Mouse (Mus musculus): Measurements from ENCODE around the gene Arhgef26. TPM values are rescaled to one million over a fixed set of nuclear protein-coding genes. Genes with fewer than 3 reads are reported as not detected.

Gene Arhgef26
- total and polyA plus RNA-seq, 3 experiments = 0.08 TPM; not detected in 2

GRCm38 (mm10) chr3:62492568-62492967, 154.4 kb downstream of the Arhgef26 start:
- Histone ChIP-seq H3K4me3 (ENCODE audit: control insufficient read depth in 1 of 2, insufficient read depth in 1 of 2, low read depth in 2 of 2, low read length in 2 of 2) (no peak overlapping the region), H3K27ac (ENCODE audit: control insufficient read depth, low read depth, low read length) (no peak overlapping the region), H3K9me3 (replicated peaks; ENCODE audit: insufficient read depth, low read length) (no peaks in the 10 kb centered on the region), H3K79me2 (ENCODE audit: control insufficient read depth, insufficient read depth, low read length, poor library complexity) (no peaks in the 10 kb centered on the region), H3K27me3 (ENCODE audit: control insufficient read depth in 1 of 2, insufficient read depth in 2 of 2, low read length in 2 of 2) (no peaks in the 10 kb centered on the region), H3K4me1 (ENCODE audit: control insufficient read depth in 1 of 2, insufficient read depth in 2 of 2, low read length in 2 of 2) (no peaks in the 10 kb centered on the region), H3K36me3 (ENCODE audit: control insufficient read depth in 1 of 2, insufficient read depth in 2 of 2, low read length in 2 of 2) (peaks cover 0 to 37% of the 10 kb centered on the region in 2 experiments; a peak in 2 of 4 replicates), H3K9ac (ENCODE audit: control insufficient read depth, low read depth, low read length, poor library complexity, severe bottlenecking) (no peak overlapping the region)
- no peak for DNase-seq (ENCODE audit: low read depth, low spot score)
- TF ChIP-seq POLR2A (IDR thresholded peaks at IDR 0.05; ENCODE audit: control insufficient read depth in 1 of 2, insufficient read depth in 1 of 2, low read depth in 1 of 2, low read length in 2 of 2, poor library complexity in 1 of 2) = no peak
- TF ChIP-seq CTCF (IDR thresholded peaks at IDR 0.05 in 2 of 3, conservative IDR thresholded peaks at IDR 0.05 in 1 of 3; ENCODE audit: control insufficient read depth in 1 of 3, insufficient read depth in 1 of 3, low read depth in 2 of 3, low read length in 3 of 3, poor library complexity in 1 of 3, severe bottlenecking in 1 of 3) = no peak
- TF ChIP-seq MAFK (IDR thresholded peaks at IDR 0.05; ENCODE audit: borderline replicate concordance, low read depth, low read length) = no peak
- no peak for TF ChIP-seq SMC3 (IDR thresholded peaks at IDR 0.05; ENCODE audit: low read depth, low read length)
- no peak for TF ChIP-seq E2F4 (IDR thresholded peaks at IDR 0.05; ENCODE audit: borderline replicate concordance, low read depth, low read length)
- TF ChIP-seq ZNF384 (IDR thresholded peaks at IDR 0.05; ENCODE audit: low read depth, low read length) = no peak
- no peak for TF ChIP-seq HCFC1 (IDR thresholded peaks at IDR 0.05; ENCODE audit: low read depth, low read length)
- no peak for TF ChIP-seq CHD2 (IDR thresholded peaks at IDR 0.05; ENCODE audit: low read length)

GRCm38 (mm10) chr3:62499327-62499726, 161.2 kb downstream of the Arhgef26 start:
- TF ChIP-seq MXI1 (IDR thresholded peaks at IDR 0.05; ENCODE audit: low read depth, low read length) = no peak
- TF ChIP-seq CHD1 (IDR thresholded peaks at IDR 0.05; ENCODE audit: low read depth, low read length) = no peak
- TF ChIP-seq USF1 (IDR thresholded peaks at IDR 0.05; ENCODE audit: low read depth, low read length) = no peak
- no peak for TF ChIP-seq NELFE (IDR thresholded peaks at IDR 0.05; ENCODE audit: low read depth, low read length)
- TF ChIP-seq SIN3A (IDR thresholded peaks at IDR 0.05; ENCODE audit: low read length) = no peak
- TF ChIP-seq MEF2A (IDR thresholded peaks at IDR 0.05; ENCODE audit: extremely low read depth, insufficient replicate concordance, low read depth, low read length, poor library complexity, severe bottlenecking) = no peak
- TF ChIP-seq MAX (IDR thresholded peaks at IDR 0.05; ENCODE audit: low read length) = no peak
- TF ChIP-seq E2F4 (IDR thresholded peaks at IDR 0.05; ENCODE audit: borderline replicate concordance, low read depth, low read length) = no peak
- TF ChIP-seq GABPA (IDR thresholded peaks at IDR 0.05; ENCODE audit: low read depth, low read length) = no peak
- no peak for TF ChIP-seq POLR2AphosphoS5 (IDR thresholded peaks at IDR 0.05; ENCODE audit: borderline replicate concordance, low read depth, low read length)
- no peak for TF ChIP-seq MAZ (IDR thresholded peaks at IDR 0.05; ENCODE audit: low read depth, low read length)
- no peak for TF ChIP-seq MAFK (IDR thresholded peaks at IDR 0.05; ENCODE audit: borderline replicate concordance, low read depth, low read length)
- no peak for TF ChIP-seq EP300 (IDR thresholded peaks at IDR 0.05; ENCODE audit: low read depth in 1 of 2, low read length in 2 of 2)
- no peak for TF ChIP-seq ZNF384 (IDR thresholded peaks at IDR 0.05; ENCODE audit: low read depth, low read length)
- TF ChIP-seq NRF1 (IDR thresholded peaks at IDR 0.05; ENCODE audit: insufficient read depth, low read depth, low read length, poor library complexity, severe bottlenecking) = no peak
- TF ChIP-seq POLR2AphosphoS2 (IDR thresholded peaks at IDR 0.05; ENCODE audit: low read length) = no peak
- TF ChIP-seq KAT2A (conservative IDR thresholded peaks at IDR 0.05; ENCODE audit: low read depth, low read length) = no peak
- no peak for TF ChIP-seq MYC (IDR thresholded peaks at IDR 0.05; ENCODE audit: low read depth, low read length)
- TF ChIP-seq CHD2 (IDR thresholded peaks at IDR 0.05; ENCODE audit: low read length) = no peak
- TF ChIP-seq ZC3H11A (IDR thresholded peaks at IDR 0.05; ENCODE audit: low read depth, low read length) = no peak
- Histone ChIP-seq H3K4me1 (ENCODE audit: control insufficient read depth in 1 of 2, insufficient read depth in 2 of 2, low read length in 2 of 2) (no peaks in the 10 kb centered on the region), H3K36me3 (ENCODE audit: control insufficient read depth in 1 of 2, insufficient read depth in 2 of 2, low read length in 2 of 2) (peaks cover 0 to 38% of the 10 kb centered on the region in 2 experiments; a peak in 3 of 4 replicates), H3K27me3 (ENCODE audit: control insufficient read depth in 1 of 2, insufficient read depth in 2 of 2, low read length in 2 of 2) (no peaks in the 10 kb centered on the region), H3K9me3 (replicated peaks; ENCODE audit: insufficient read depth, low read length) (no peaks in the 10 kb centered on the region), H3K79me2 (ENCODE audit: control insufficient read depth, insufficient read depth, low read length, poor library complexity) (no peaks in the 10 kb centered on the region; the same call in 1 of the 2 replicates), H3K27ac (ENCODE audit: control insufficient read depth, low read depth, low read length) (no peak overlapping the region), H3K4me3 (ENCODE audit: control insufficient read depth in 1 of 2, insufficient read depth in 1 of 2, low read depth in 2 of 2, low read length in 2 of 2) (no peak overlapping the region), H3K9ac (ENCODE audit: control insufficient read depth, low read depth, low read length, poor library complexity, severe bottlenecking) (no peak overlapping the region)
- DNase-seq (ENCODE audit: low read depth, low spot score) = no peak
